Mouse (Mus musculus): Measurements from ENCODE around the gene Fmod.

Gene Fmod

GRCm38 (mm10) chr1:134057736-134058135 lies 20.7 kb downstream of the Fmod start:
- DNase-seq: no peak

DNA sequence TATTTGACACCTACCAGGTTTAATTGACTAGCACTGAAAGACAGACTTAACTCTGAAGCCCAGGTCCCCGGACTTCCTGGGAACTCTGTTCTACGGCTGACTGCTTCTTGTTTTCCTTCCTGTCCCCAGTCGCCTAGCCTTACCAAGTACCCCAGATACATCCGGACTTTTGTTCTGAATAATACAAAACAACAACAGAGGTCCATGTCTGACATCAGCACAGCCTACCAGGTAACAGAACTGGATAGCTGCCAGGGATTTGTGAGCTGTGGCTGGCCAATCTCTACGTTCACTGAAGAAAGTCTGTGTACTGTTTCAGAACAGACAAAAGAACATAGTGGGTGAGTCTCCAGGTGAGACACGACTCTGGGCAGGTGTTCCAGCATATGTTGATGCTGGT lies 21.8 kb downstream of the Fmod start:
- no peak for DNase-seq

GRCm38 (mm10) chr1:134059739-134060695 lies 23.0 kb downstream of the Fmod start:
- peak in 1 of 2 experiments; percentile 47 for DNase-seq

GRCm38 (mm10) chr1:134060849-134061569 lies 24.0 kb downstream of the Fmod start:
- peak; percentile 89 to 90 for DNase-seq

DNA sequence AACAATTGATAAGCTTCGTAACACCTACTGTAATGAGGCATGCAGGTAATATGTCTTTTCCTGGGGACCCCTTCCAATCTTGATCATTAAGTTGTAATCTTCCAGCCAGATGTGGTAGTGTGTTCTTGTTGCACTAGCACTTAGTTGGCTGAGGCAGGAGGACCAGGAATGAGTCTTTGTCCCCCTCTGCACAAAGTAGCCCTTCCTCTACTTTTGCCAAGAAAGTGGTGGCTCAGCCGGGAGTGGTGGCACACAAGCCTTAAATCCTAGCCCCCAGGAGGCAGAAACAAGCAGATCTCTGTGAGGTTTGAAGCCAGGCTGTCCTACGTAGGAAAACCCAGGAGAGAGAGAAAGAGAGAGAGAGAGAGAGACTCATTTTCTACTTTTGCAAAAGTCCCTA lies 24.9 kb downstream of the Fmod start:
- DNase-seq: no peak

- DNase-seq: peak in 1 of 2 experiments; percentile 47
Observed at GRCm38 (mm10) chr1:134062411-134063085, 25.5 kb downstream of the Fmod start.

GRCm38 (mm10) chr1:134063086-134063772 lies 26.2 kb downstream of the Fmod start:
- DNase-seq: peak; percentile 44 to 59

DNA sequence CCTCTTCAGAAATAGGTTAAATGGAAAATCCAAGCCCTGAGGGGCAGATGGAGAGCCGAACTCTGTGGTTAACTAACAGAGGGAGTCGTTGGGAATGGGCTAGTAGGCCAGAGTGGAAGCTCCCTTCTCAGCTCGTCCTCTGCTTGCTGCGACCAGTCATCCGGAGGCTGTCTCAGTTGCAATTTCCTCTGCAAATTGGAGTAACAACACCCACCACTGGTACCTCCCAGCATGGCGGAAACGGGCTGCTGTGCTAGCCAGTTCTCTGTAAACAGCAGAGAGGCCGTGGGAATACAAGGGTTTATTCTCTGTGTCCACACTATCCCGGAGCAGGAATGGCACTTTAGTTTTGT lies 26.7 kb downstream of the Fmod start:
- DNase-seq: no peak

DNA sequence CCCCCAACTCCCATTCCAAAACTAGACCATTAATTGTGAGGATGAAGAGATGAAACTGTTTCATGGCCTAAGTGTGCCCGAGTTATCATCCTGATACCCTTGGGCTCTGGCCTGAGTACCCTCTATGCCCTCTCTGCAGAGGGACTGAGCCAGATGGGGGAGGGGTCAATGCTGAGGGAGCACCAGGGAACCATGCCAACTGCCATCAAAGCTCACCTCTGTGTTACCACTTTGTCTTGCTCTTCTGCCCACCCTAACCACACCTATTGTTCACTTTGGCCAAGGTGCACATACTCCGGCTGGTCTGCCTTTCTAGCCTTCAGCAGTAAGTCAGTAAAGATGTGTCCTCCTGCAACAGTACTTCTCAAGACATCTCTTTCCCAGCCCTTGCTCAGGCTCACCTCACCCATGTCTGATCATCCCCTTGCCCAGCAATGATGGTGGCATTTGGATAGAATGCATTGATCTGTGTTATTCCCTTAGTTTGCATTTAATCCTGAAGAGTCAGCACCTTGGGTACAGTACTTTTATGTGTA lies 27.3 kb downstream of the Fmod start:
- DNase-seq: no peak

DNA sequence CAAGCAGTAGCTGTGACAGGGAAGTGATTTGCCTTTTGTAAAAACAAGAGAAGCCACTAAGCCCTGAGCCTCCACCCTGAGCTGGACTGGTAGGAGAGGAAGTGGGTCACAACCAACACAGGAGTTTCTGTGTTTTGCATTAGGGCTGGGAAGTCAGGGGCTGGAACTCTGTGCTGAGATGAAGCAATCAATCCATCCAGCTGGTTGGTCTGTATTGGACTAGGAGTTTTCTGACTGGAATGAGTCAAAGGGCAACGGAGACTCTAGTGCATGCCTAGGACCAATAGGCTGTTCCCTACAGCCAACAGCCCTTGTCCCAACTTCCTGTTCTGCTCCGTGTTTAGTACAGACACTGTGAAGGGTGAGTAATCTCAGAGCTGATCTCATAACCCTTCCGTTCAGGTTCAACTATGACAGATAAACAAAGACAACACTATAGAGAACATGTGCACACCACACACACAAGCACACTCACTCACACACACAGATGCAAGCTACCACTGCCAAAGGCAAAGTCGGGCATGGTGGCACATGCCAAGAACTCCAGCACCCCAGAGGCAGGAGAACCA lies 28.3 kb downstream of the Fmod start:
- no peak for DNase-seq

DNA sequence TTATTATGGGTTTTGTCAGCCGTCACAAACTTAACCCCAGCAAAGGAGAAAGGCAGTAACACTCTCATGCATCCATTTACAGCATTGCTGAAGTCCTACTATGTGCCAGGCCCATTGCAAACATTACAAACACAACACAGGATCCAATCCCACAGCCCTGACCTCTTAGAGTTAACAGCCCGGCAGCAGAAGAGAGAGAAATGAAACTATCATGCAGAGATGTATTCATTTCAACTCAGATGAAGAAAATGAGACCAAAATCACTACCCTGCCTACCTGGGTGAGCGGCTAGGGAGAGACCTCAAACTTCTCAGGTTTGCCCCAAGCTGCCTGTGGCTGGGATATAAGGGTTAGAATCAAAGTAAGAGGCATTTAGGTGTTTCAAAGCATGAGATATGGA lies 29.5 kb downstream of the Fmod start:
- DNase-seq: no peak

- DNase-seq: no peak
Observed at GRCm38 (mm10) chr1:134067143-134067619, 30.1 kb downstream of the Fmod start.

- no peak for DNase-seq
Observed at GRCm38 (mm10) chr1:134070099-134070669, 33.1 kb downstream of the Fmod start.

DNA sequence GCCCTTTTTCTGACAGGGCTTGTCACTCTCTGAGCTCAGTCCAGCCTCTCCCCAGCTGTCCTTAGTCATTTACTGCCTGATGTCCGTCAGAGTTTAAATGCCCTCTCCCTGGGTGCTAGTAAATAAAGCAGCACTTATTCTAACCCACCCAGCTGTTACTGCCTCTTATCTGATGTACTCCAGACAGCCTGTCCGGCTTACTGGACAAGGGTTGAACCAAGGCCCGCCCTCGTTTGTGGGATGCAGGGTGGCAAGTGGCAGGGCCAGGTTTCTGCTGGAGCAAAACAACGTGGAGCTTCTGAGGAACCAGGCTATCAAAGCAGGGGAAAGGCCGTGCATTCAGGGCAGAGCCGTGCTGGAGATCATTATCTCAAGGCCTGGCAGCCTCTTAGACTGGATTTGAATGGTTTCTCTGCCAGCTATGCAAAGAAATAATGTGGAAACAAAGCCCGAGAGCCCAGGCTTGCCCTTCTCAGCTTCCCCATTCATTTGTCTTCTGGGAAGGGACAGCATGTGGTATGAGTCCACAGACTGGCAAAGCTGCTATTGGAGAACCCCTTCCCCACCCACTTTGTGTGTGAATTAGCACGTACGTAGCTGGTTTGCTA lies 34.5 kb downstream of the Fmod start:
- DNase-seq: no peak

- DNase-seq: no peak
Observed at GRCm38 (mm10) chr1:134073061-134073564, 36.1 kb downstream of the Fmod start.

- no peak for DNase-seq
Observed at GRCm38 (mm10) chr1:134073658-134074057, 36.6 kb downstream of the Fmod start.

DNA sequence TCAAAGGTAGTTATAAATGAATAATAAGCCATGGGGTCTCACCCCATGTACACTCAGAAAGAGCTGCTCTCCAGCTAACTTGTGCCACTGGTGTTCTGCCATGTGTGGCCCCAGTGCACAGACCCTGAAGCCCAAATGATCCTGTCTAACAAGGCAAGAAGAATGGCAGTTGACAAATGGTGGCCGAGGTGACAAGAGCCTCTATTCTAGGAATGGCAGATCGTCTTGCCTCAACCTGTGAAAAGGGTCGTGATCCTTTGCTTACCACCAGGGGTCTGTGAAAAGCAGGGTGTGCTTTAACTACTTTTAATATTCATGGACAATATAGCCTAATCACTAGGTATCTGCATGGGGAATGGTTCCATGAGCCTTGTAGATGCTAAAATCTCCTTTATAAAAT lies 37.1 kb downstream of the Fmod start:
- no peak for DNase-seq

GRCm38 (mm10) chr1:134074606-134075005 lies 37.6 kb downstream of the Fmod start:
- DNase-seq: no peak

DNA sequence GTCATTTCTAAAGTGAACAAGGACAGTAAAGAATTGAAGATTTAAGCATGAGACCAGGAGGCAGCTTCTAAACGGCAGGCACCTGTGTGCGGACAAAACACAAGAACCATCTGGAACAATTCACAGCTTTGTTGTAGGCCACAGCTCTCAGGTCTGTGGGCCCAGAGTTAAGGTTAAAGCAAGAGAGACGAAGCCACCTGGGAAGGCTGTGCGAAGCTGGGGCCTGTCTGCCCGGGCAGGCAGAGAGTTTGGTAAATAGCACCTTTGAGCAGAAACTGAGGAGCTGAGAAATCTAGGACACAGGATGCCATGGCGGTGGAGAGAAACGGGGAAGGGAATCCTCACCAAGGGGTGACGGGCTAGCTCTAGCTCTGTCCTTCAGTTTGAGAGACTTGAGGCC lies 38.5 kb downstream of the Fmod start:
- no peak for DNase-seq

DNA sequence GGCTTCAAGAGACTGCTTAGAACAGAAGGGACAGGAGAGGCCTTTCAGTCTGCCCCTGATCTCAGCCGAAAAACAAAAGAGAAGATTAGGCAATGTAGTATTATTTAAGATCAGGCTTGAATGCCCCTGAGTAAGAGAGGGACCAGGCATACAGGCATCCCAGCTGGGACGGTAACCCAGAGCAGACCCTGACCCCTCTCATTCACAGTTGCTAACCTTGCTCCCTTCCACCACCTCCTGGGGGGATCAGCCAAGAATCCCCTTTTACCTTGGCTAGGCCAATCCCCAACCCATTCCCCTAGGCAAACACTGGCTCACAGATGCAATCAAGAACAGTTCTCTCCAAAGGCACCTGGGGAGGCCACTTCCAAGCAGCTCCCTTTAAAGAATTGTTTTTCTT lies 39.7 kb downstream of the Fmod start:
- peak in 1 of 2 experiments; percentile 12 for DNase-seq

Data from cerebellum, postnatal 25 days (tissue).